Mouse (Mus musculus) heart, adult 2 months (tissue): ENCODE results near the gene Gm47996.

Experiments used
- EP300 ChIP-seq: fragments of 200-500 bp; IDR thresholded peaks from 2 replicates; pipeline ENCODE4 v1.6.1; 2011; ENCODE audit warnings: low read depth, low read length, control low read depth; ENCODE audit not compliant: insufficient read depth
- POLR2A ChIP-seq: fragments of 200-500 bp; IDR thresholded peaks from 2 replicates; pipeline ENCODE4 v1.6.1; 2011; ENCODE audit warnings: mild to moderate bottlenecking, low read depth, low read length, control low read depth; ENCODE audit not compliant: insufficient read depth

DNA sequence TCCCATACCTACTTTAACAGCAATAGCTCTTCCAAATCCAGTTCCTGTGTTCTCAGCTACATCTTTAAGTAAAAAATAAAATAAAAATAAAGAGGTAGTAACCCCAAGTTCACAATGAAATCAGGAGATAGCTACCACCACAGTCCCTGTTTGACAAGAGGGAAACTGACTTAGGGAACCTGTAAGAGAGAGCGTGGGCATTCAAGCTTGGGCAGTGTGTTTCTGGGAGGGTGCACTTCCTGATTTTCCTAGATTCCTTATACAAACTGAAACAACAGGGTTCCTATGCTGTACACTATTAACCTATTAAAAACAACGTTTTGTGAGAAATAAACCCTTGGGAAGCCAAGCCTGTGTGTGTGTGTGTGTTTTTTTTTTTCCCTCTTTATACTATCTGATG is 4.9 kb downstream of the Gm47996 start:
- TF ChIP-seq POLR2A (no peak), EP300 (no peak)
